ENCODE assay signal across 10 mouse cellular contexts in the genomic region with DNA sequence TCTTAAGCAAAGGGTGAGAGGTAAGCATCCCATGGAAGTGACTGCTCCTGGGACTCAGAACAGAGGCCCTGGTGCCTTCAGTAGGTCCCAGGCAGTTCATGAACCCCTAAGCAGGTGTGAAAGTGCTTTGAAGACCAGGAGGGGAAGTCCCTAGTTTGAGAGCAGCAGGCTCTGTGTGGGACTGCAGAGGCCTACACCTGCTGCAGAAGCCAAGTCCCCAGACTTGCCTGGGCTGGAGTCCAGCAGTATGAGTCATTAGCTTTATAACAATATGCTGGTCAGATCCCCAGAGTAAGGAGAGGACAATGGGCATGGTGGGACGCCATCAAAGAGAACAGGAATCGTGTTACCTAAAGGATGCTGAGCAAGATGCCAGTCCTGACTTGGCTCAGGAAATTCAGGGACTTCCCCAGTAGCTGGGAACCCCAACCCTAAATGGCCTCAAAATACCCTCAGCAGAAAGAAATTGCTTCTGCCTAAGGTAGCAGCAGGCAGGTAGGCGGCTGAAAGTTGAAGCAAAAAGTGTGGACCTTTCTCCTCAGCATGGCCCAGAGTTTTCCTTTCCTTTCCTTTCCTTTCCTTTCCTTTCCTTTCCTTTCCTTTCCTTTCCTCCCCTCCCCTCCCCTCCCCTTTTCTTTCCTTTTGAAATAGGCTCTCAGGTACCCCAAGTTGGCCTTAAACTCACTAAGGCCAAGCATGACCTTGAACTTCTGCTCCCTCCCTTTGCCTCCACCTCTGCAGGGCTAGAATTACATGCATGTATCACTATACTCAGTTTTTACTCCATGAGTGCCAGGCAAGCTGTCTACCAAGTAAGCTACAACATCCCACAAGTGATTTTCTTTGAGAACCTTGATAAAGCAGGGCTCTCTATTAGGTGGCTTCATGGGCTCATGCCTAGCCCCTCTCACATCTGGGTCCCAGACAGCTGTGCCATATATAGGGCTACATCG. TPM values are rescaled to one million over a fixed set of nuclear protein-coding genes. Genes with fewer than 3 reads are reported as not detected.
A peak's percentile ranks its signal among the peaks of the same experiment; 100 is the strongest.
DNase-seq lines count a peak whose midpoint lies in the region; ATAC-seq and TF ChIP-seq lines count a peak whose summit lies in the region.
"Had no signal": no experiment of that assay in that cellular context is flagged by ENCODE, and none has a peak within 500 bp of the region (broad histone marks: within the 10 kb centered on the region; RNA-seq: fewer than 3 reads in every experiment).

No protein-coding gene starts in this region.

- H3K9me3 ChIP-seq in lung, embryonic 15.5 days = no peaks in the 10 kb centered on the region
- no peaks in the 10 kb centered on the region for H3K9me3 ChIP-seq in liver, postnatal 0 days (ENCODE audit: low read length)
- H3K9me3 ChIP-seq in midbrain, embryonic 16.5 days (replicated peaks; ENCODE audit: control insufficient read depth, low read length, poor library complexity, severe bottlenecking) = no peaks in the 10 kb centered on the region
- H3K9me3 ChIP-seq in hindbrain, embryonic 14.5 days (ENCODE audit: control insufficient read depth, low read length) = no peaks in the 10 kb centered on the region
- H3K9me3 ChIP-seq: neural tube, embryonic 13.5 days had no signal

- H3K9ac ChIP-seq in lung, embryonic 15.5 days = no peak overlapping the region
- H3K9ac ChIP-seq in liver, postnatal 0 days (replicated peaks) = no peak overlapping the region
- H3K9ac ChIP-seq in midbrain, embryonic 16.5 days (ENCODE audit: low read depth, low read length) = no peak overlapping the region
- no peak overlapping the region for H3K9ac ChIP-seq in hindbrain, embryonic 14.5 days
- H3K9ac ChIP-seq: neural tube, embryonic 13.5 days had no signal

- H3K4me3 ChIP-seq in lung, embryonic 15.5 days = no peak overlapping the region
- no peak overlapping the region for H3K4me3 ChIP-seq in liver, postnatal 0 days (ENCODE audit: low read depth, low read length)
- H3K4me3 ChIP-seq in midbrain, embryonic 16.5 days (ENCODE audit: low read depth, low read length) = no peak overlapping the region
- H3K4me3 ChIP-seq in hindbrain, embryonic 14.5 days (replicated peaks; ENCODE audit: low read length) = no peak overlapping the region
- H3K4me3 ChIP-seq: left cerebral cortex, adult 2 months; neural tube, embryonic 13.5 days had no signal

- peaks cover 11% of the 10 kb centered on the region for H3K27me3 ChIP-seq in lung, embryonic 15.5 days
- H3K27me3 ChIP-seq in liver, postnatal 0 days (ENCODE audit: insufficient read depth, low read length) = 0 out of 2 replicates have a peak, but pooled peaks cover 10% of the 10 kb centered on the region
- no peaks in the 10 kb centered on the region for H3K27me3 ChIP-seq in midbrain, embryonic 16.5 days (ENCODE audit: control insufficient read depth, insufficient read depth, low read depth, low read length)
- peaks cover 10% of the 10 kb centered on the region; the same call in 1 of the 2 replicates for H3K27me3 ChIP-seq in hindbrain, embryonic 14.5 days (ENCODE audit: control insufficient read depth, insufficient read depth, low read length)

- intact Hi-C loops in heart, postnatal 36 days (cut with DNase I) = no loop called here

- H3K36me3 ChIP-seq in lung, embryonic 15.5 days = no peaks in the 10 kb centered on the region
- H3K36me3 ChIP-seq in liver, postnatal 0 days (replicated peaks; ENCODE audit: insufficient read depth, low read length) = no peaks in the 10 kb centered on the region
- H3K36me3 ChIP-seq in midbrain, embryonic 16.5 days (ENCODE audit: control insufficient read depth, insufficient read depth, low read length) = no peaks in the 10 kb centered on the region
- H3K36me3 ChIP-seq in hindbrain, embryonic 14.5 days (replicated peaks; ENCODE audit: control insufficient read depth, insufficient read depth) = no peaks in the 10 kb centered on the region
- H3K36me3 ChIP-seq: neural tube, embryonic 13.5 days had no signal

- WGBS in lung, embryonic 15.5 days = 72% methylated on average over 4 of the region's 4 CpGs
- 60% methylated on average over 4 of the region's 4 CpGs for WGBS in liver, postnatal 0 days (ENCODE audit: insufficient replicate concordance)
- 74% methylated on average over 4 of the region's 4 CpGs for WGBS in midbrain, embryonic 16.5 days
- WGBS in hindbrain, embryonic 14.5 days = 78% methylated on average over 4 of the region's 4 CpGs

- peak; percentile 67; the same call in 1 of the 2 replicates for ATAC-seq in lung, embryonic 15.5 days (ENCODE audit: borderline replicate concordance, extremely low read depth, low FRiP score, low TSS enrichment)
- no peak for ATAC-seq in liver, postnatal 0 days
- no peak for ATAC-seq in midbrain, embryonic 16.5 days
- ATAC-seq in hindbrain, embryonic 14.5 days (ENCODE audit: low FRiP score) = no peak

- no peak for TF ChIP-seq EP300 in liver, postnatal 0 days (IDR thresholded peaks at IDR 0.05; ENCODE audit: low read depth)

- H3K27ac ChIP-seq in lung, embryonic 15.5 days = no peak overlapping the region
- no peak overlapping the region for H3K27ac ChIP-seq in liver, postnatal 0 days (ENCODE audit: low read depth)
- H3K27ac ChIP-seq in midbrain, embryonic 16.5 days (ENCODE audit: low read length) = no peak overlapping the region
- H3K27ac ChIP-seq in hindbrain, embryonic 14.5 days = no peak overlapping the region
- H3K27ac ChIP-seq: left cerebral cortex, adult 2 months; neural tube, embryonic 13.5 days had no signal

- no peaks in the 10 kb centered on the region for H3K4me1 ChIP-seq in lung, embryonic 15.5 days
- H3K4me1 ChIP-seq in liver, postnatal 0 days (ENCODE audit: insufficient read depth) = no peaks in the 10 kb centered on the region
- H3K4me1 ChIP-seq in midbrain, embryonic 16.5 days (ENCODE audit: control insufficient read depth, insufficient read depth, low read length) = no peaks in the 10 kb centered on the region
- H3K4me1 ChIP-seq in hindbrain, embryonic 14.5 days (replicated peaks; ENCODE audit: control insufficient read depth, insufficient read depth, low read length) = no peaks in the 10 kb centered on the region
- H3K4me1 ChIP-seq: neural tube, embryonic 13.5 days had no signal

- no peak overlapping the region for H3K4me2 ChIP-seq in lung, embryonic 15.5 days
- no peak overlapping the region for H3K4me2 ChIP-seq in liver, postnatal 0 days (ENCODE audit: low read depth, low read length)
- H3K4me2 ChIP-seq in midbrain, embryonic 16.5 days (ENCODE audit: low read length) = no peak overlapping the region
- H3K4me2 ChIP-seq in hindbrain, embryonic 14.5 days (replicated peaks) = no peak overlapping the region
- H3K4me2 ChIP-seq: neural tube, embryonic 13.5 days had no signal

- no peak for TF ChIP-seq CTCF in liver, postnatal 0 days (IDR thresholded peaks at IDR 0.05; ENCODE audit: low read depth)

- DNase-seq in lung, postnatal 14 days = no peak
- peak; percentile 65 for DNase-seq in adrenal gland, adult 8-10 months
- peak; percentile 37 to 39 for DNase-seq in heart, postnatal 36 days
- DNase-seq in thymus, adult 18-20 months = peak; percentile 41 to 72
- DNase-seq in liver, postnatal 0 days = no peak
- no peak for DNase-seq in hindbrain, embryonic 14.5 days (ENCODE audit: low spot score)

RNA-seq across cellular contexts. Expression of a gene that starts 4.6 kb away (rescaled TPM):
- 0.15 and 0.98 TPM in 2 replicates for polyA plus RNA-seq in lung, embryonic 15.5 days (2015; fragmentation: Nextera tagmentation; extraction: Ambion mirVana)
- total RNA-seq in adrenal gland, adult 8-10 months (2022) = under 1 TPM; 0.22 to 0.87 (median 0.48) TPM
- under 1 TPM in 1 of 2 experiments, not detected in 1; 0.11 TPM for total RNA-seq in heart, postnatal 36 days (2021)
- 0.07 and 0.09 TPM in 2 replicates for polyA plus RNA-seq in liver, postnatal 0 days (2015; fragmentation: Nextera tagmentation; extraction: Ambion mirVana)
- polyA plus RNA-seq in midbrain, embryonic 16.5 days (2015; fragmentation: Nextera tagmentation; extraction: Ambion mirVana) = 0.73 and 1.0 TPM in 2 replicates
- polyA plus RNA-seq in hindbrain, embryonic 14.5 days (2014; fragmentation: Nextera tagmentation; extraction: Ambion mirVana) = 0.28 and 0.38 TPM in 2 replicates
- polyA plus RNA-seq: neural tube, embryonic 13.5 days had no signal

Comparison
In these comparisons a context has a peak if more than half of its experiments do, and no peak if none do; other contexts are left out.
1. DNase-seq: peak in adrenal gland, adult 8-10 months (single experiment), heart, postnatal 36 days (2 of 2) and thymus, adult 18-20 months (2 of 2); none in lung, postnatal 14 days (single experiment), liver, postnatal 0 days (single experiment) and hindbrain, embryonic 14.5 days (single experiment).